Mouse (Mus musculus) midbrain, embryonic 13.5 days (tissue): Measurements from ENCODE around the gene Lifr. TPM values are rescaled to one million over a fixed set of nuclear protein-coding genes. Genes with fewer than 3 reads are reported as not detected.

ENCODE experiments used
- ATAC-seq: fragments of 200-750 bp; cut with Nextera tagmentation; 2 replicates; pipeline ENCODE4 v1.8.0; 2017; ENCODE audit warnings: mild to moderate bottlenecking, moderate TSS enrichment, moderate library complexity
- H3K27ac ChIP-seq: fragments of 300-500 bp; sonication (generic); 2 replicates; pipeline ENCODE4 v1.5.1; 2015; ENCODE audit warnings: inconsistent platforms, mild to moderate bottlenecking, moderate library complexity
- H3K27me3 ChIP-seq: fragments of 300-500 bp; sonication (generic); 2 replicates; pipeline ENCODE4 v1.6.1; 2015; ENCODE audit warnings: mild to moderate bottlenecking, inconsistent platforms
- H3K36me3 ChIP-seq: fragments of 300-500 bp; sonication (generic); 2 replicates; pipeline ENCODE4 v1.6.1; 2015; ENCODE audit warnings: mild to moderate bottlenecking, inconsistent platforms
- H3K4me1 ChIP-seq: fragments of 300-500 bp; sonication (generic); replicated peaks from 2 replicates; pipeline ENCODE4 v1.6.1; 2015; ENCODE audit warnings: inconsistent platforms
- H3K4me2 ChIP-seq: fragments of 300-500 bp; sonication (generic); replicated peaks from 2 replicates; pipeline ENCODE4 v1.6.1; 2015; ENCODE audit warnings: moderate library complexity, mild to moderate bottlenecking, inconsistent platforms
- H3K4me3 ChIP-seq: fragments of 300-500 bp; sonication (generic); replicated peaks from 2 replicates; pipeline ENCODE4 v1.5.1; 2015; ENCODE audit warnings: mild to moderate bottlenecking, inconsistent platforms
- H3K9ac ChIP-seq: fragments of 300-500 bp; sonication (generic); replicated peaks from 2 replicates; pipeline ENCODE4 v1.6.1; 2015; ENCODE audit warnings: mild to moderate bottlenecking, inconsistent platforms
- H3K9me3 ChIP-seq: fragments of 300-500 bp; sonication (generic); 2 replicates; pipeline ENCODE4 v1.6.1; 2016; ENCODE audit warnings: mild to moderate bottlenecking, inconsistent platforms
- WGBS: fragments of 180-500 bp; shearing (Covaris S2); methylation state at CpG from one replicate; pipeline ENCODE4 v1.1.7; 2015; 5-methylcytosine and 5-hydroxymethylcytosine counted together
- polyA plus RNA-seq: library from polyadenylated mRNA; unstranded; fragments of >200 nt; fragmentation: Nextera tagmentation; extraction: Ambion mirVana; gene quantifications from 2 replicates; pipeline ENCODE4 v1.2.1, GENCODE M21; 2015

Gene Lifr
- polyA plus RNA-seq, 1 experiment from 2014 or later = 8.2 TPM

DNA sequence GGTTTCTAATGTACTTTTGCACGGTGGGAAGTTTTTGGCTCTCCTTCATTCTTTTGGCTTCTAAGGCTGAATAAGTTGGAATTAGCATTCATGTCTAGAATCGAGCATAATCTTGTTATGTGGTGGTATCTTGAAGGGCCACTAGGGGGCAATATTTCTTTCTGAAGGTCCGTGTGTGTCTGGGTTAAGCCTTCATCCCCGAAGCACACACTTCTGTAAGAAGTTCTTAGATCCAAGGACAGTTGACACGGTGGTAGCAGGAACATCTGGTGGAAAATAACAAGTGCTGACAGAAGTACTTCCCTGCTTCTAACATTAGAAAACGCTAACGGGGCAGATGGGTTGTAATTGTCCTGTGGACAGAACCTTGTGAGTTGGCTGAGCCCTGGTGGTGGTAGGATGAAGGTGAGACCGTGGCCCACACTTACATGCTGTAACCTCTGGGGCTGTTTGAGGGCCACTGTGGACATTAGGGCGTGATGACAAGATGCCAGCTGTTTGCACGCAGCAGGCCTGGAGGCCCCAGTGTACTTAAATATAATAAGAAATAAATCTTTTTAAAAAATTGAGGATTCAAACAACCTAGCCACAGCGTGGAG, 44.1 kb downstream of the Lifr start:
- Histone ChIP-seq H3K9me3 (no peaks in the 10 kb centered on the region), H3K4me3 (no peak overlapping the region), H3K36me3 (no peaks in the 10 kb centered on the region), H3K27me3 (peaks cover 21% of the 10 kb centered on the region), H3K4me1 (peaks cover 19% of the 10 kb centered on the region), H3K27ac (no peak overlapping the region), H3K9ac (no peak overlapping the region), H3K4me2 (no peak overlapping the region)
- 55% methylated on average over 11 of the region's 11 CpGs for WGBS
- no peak for ATAC-seq

DNA sequence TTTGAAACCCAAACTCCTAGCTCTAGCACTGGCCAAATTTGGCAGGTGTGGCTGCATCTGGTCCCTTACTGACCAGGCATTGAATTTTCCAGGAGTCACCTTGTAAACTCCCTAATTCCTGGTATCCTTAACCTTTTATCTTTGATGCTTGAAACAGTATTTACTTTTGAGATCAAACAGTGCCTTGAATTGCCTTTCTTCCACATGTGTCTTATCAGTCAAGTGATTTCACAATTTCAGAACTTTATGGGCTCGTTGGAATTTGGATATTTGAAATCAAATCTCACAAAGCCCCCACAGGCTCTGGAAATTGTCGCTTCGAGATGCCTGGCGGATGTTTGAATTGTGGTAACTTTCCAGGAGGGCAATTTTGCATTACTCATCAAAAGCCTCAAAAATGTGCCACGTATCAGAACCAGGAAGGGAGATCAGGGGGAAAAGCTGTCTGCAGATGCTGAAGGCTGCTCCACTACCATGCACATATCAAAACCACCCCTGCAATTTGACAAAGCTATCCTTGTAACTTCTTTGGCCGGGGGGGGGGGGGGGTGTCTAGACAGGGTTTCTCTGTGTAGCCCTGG, 45.7 kb downstream of the Lifr start:
- Histone ChIP-seq H3K27me3 (peaks cover 14% of the 10 kb centered on the region), H3K27ac (no peak overlapping the region), H3K4me3 (no peak overlapping the region), H3K4me1 (peaks cover 5% of the 10 kb centered on the region), H3K4me2 (no peak overlapping the region), H3K9me3 (no peaks in the 10 kb centered on the region), H3K36me3 (no peaks in the 10 kb centered on the region), H3K9ac (no peak overlapping the region)
- no peak for ATAC-seq
- 88% methylated on average over 6 of the region's 6 CpGs for WGBS

DNA sequence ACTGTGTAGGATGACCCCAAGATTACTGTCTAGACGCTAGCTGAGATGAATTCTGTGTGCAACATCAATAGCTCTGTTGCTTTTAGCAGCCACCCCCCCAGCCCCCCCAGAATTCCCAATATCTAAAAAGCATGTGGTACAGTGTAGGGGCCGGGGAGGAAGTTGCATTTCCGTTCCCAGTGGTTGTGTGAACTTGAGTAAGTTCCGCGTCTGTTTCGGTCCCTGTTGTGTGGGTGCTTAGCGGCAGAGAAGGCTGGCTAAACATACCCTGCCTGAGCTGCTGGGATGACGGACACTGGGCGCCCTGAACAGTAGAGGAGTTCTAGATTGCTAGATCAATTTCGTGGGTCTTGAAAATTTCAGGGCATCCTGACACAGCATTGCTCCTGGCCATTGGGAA, 46.5 kb downstream of the Lifr start:
- H3K4me1 ChIP-seq = no peaks in the 10 kb centered on the region
- H3K27me3 ChIP-seq = 0 out of 2 replicates have a peak, but pooled peaks cover 6% of the 10 kb centered on the region
- no peak for ATAC-seq
- no peaks in the 10 kb centered on the region for H3K9me3 ChIP-seq
- no peak overlapping the region for H3K9ac ChIP-seq
- no peak overlapping the region for H3K4me3 ChIP-seq
- H3K36me3 ChIP-seq = no peaks in the 10 kb centered on the region
- WGBS = 94% methylated on average over 10 of the region's 10 CpGs
- H3K27ac ChIP-seq = no peak overlapping the region
- H3K4me2 ChIP-seq = no peak overlapping the region

DNA sequence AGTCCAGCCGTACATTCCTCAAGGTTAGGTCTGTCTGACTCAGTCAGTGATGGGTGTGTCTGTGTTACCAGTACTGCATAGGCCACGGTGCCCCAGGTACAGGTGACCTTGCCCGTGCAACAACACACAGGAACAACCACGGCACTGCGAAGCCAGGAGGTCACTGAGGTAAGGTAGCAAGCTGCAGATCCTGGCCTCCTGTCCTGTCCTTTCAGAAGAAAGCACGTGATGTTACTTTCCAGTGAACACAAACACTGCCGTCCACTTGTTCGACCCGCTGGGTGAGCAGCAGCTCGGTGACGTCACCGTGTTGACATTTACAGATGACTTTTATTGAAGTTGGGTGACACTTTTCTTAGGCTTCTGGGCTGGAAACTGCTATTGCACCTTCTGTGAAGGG, 47.2 kb downstream of the Lifr start:
- 92% methylated on average over 12 of the region's 12 CpGs for WGBS
- Histone ChIP-seq H3K9ac (no peak overlapping the region), H3K27me3 (0 out of 2 replicates have a peak, but pooled peaks cover 4% of the 10 kb centered on the region), H3K27ac (no peak overlapping the region), H3K36me3 (no peaks in the 10 kb centered on the region), H3K9me3 (no peaks in the 10 kb centered on the region), H3K4me3 (no peak overlapping the region), H3K4me1 (no peaks in the 10 kb centered on the region), H3K4me2 (no peak overlapping the region)
- ATAC-seq = no peak

DNA sequence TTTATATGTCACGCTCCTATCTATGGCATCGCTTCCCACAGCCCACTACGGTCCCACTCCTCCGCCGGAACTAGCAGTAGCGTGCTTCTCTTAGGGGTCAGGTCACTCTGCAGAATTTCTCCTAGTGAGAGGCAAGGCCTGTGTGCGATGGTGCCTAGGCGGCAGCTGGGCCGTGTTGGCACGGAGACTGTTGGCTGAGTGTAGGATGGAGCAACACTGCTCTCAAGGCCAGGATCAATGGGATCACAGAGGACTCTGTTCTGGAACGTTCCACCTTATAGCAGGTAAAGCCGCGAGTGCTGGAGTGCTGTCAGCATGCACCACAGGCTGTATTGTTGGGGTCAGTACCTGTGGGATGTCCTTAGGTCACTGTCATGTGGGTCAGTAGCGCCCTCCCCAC, 48.1 kb downstream of the Lifr start:
- Histone ChIP-seq H3K27me3 (no peaks in the 10 kb centered on the region), H3K9me3 (no peaks in the 10 kb centered on the region), H3K4me2 (no peak overlapping the region), H3K27ac (no peak overlapping the region), H3K4me3 (no peak overlapping the region), H3K9ac (no peak overlapping the region), H3K36me3 (no peaks in the 10 kb centered on the region), H3K4me1 (no peaks in the 10 kb centered on the region)
- no peak for ATAC-seq
- WGBS = 95% methylated on average over 14 of the region's 14 CpGs

DNA sequence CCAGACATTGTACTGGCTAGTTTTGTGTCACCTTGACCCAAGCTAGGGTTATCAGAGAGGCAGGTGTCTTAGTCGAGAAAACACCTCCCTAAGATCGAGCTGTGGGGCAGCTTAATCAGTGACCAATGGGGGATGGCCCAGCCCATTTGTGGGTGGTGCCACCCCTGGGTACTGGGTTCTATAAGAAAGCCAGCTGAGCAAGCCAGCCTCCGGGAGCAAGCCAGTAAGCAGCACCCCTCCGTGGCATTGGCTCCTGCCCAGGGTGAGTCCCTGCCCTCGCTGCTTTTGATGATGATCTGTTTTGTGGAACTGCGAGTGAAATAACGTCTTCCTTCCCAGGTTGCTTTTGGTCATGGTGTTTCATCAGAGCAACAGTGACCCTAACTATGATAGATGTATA, 49.9 kb downstream of the Lifr start:
- no peak for ATAC-seq

DNA sequence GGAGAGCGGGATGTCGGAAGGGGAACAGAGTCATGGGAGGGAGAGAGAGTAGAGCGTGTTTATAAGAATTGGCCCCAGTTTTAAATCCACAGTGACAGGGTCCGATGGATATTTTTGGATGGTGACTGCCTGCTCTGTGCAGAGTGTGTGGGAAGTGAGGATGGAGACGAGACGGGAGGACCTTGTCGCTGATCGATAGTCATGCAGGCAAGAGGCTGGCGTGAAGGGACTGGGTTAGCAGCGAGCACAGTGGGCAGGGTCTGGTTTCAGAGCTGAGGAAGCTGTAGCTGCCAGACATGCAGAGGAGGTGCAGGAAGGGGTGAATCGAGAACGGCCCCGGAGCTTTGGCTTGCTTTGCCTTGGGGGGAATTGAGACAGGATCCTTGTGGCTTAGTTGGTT, 50.8 kb downstream of the Lifr start:
- no peak for ATAC-seq
- H3K4me1 ChIP-seq = no peaks in the 10 kb centered on the region
- H3K36me3 ChIP-seq = no peaks in the 10 kb centered on the region
- H3K27ac ChIP-seq = no peak overlapping the region
- H3K4me2 ChIP-seq = no peak overlapping the region
- no peaks in the 10 kb centered on the region for H3K9me3 ChIP-seq
- H3K27me3 ChIP-seq = no peaks in the 10 kb centered on the region
- H3K4me3 ChIP-seq = no peak overlapping the region
- H3K9ac ChIP-seq = no peak overlapping the region
- 92% methylated on average over 13 of the region's 13 CpGs for WGBS

More for the DNA sequence above, 49.9 kb downstream of the Lifr start:
- H3K4me1 ChIP-seq = no peaks in the 10 kb centered on the region
- no peak overlapping the region for H3K9ac ChIP-seq
- H3K9me3 ChIP-seq = no peaks in the 10 kb centered on the region
- no peak overlapping the region for H3K27ac ChIP-seq
- no peak overlapping the region for H3K4me2 ChIP-seq
- H3K4me3 ChIP-seq = no peak overlapping the region
- 92% methylated on average over 7 of the region's 7 CpGs for WGBS
- H3K27me3 ChIP-seq = no peaks in the 10 kb centered on the region
- no peaks in the 10 kb centered on the region for H3K36me3 ChIP-seq

DNA sequence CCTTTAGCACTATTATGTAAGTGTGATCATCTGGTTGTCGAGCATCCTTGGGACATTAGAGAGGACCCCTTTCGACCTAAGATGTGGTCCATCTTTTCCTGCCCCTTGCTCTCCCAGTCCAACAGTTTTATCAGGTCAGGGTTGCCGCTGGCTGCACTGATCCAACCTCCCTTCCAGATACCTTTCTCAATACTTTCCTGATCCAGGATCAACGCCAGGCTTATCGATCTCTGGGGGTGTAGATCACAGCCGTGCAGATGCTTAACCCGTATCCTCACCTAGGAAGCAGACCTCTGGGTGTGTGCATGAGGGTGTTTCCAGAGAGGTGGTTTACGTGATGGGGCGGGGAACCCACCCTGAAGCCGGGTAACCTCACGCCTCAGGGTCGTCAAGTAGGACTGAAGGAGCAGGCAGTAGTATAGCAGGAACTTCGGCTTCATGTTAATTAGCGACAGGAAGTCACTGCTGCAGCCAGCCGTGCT, 53.3 kb downstream of the Lifr start:
- H3K27ac ChIP-seq = no peak overlapping the region
- no peak overlapping the region for H3K4me3 ChIP-seq
- no peak overlapping the region for H3K9ac ChIP-seq
- no peaks in the 10 kb centered on the region for H3K27me3 ChIP-seq
- 82% methylated on average over 15 of the region's 15 CpGs for WGBS
- ATAC-seq = no peak
- H3K9me3 ChIP-seq = no peaks in the 10 kb centered on the region
- no peak overlapping the region for H3K4me2 ChIP-seq
- no peaks in the 10 kb centered on the region for H3K4me1 ChIP-seq
- H3K36me3 ChIP-seq = no peaks in the 10 kb centered on the region

DNA sequence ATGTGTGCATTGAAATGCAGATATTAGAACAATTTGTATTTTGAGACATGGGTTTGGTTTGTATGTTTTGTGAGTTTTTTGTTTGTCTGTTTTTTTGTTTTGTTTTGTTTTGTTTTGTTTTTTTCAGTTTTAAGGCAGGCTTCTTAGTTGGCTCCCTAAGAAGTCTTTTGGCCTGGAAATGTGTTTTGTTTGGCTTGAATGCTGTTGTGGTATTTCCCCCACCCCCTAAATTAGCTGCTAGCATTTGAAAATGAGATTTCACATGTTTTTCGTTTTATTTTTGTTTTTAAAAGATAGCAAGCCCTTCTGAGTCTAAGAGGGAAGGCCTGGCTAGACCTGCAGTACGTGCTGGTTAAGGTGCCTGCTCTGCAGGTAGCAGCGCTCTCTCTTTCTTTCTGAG, 54.1 kb downstream of the Lifr start:
- no peak overlapping the region for H3K27ac ChIP-seq
- H3K9me3 ChIP-seq = no peaks in the 10 kb centered on the region
- no peaks in the 10 kb centered on the region for H3K36me3 ChIP-seq
- no peaks in the 10 kb centered on the region for H3K4me1 ChIP-seq
- H3K27me3 ChIP-seq = no peaks in the 10 kb centered on the region
- H3K9ac ChIP-seq = no peak overlapping the region
- ATAC-seq = no peak
- WGBS = 82% methylated on average over 3 of the region's 3 CpGs
- H3K4me2 ChIP-seq = no peak overlapping the region
- H3K4me3 ChIP-seq = no peak overlapping the region

DNA sequence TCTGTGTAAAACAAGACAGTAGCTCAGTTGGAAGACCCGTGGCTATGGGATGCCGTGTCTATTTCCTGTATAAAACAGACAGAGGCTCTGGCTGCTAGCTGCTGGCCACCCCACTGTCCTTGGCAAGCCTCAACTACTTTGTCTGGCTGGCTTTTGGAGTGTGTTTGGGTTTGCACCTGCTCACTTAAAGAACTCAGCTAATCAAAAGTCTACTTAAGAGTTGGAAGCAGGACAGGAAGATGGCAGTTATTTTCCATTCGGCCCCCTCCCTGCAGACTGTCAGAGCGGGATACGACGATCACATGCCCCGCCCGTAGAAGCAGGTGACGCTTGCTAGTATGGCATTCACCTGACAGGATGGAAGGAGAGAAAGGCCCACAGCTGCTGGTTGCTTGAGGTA, 54.5 kb downstream of the Lifr start:
- no peaks in the 10 kb centered on the region for H3K4me1 ChIP-seq
- 90% methylated on average over 9 of the region's 9 CpGs for WGBS
- no peaks in the 10 kb centered on the region for H3K36me3 ChIP-seq
- no peak overlapping the region for H3K4me3 ChIP-seq
- no peak overlapping the region for H3K27ac ChIP-seq
- no peak overlapping the region for H3K9ac ChIP-seq
- no peaks in the 10 kb centered on the region for H3K27me3 ChIP-seq
- ATAC-seq = 0 out of 2 replicates have a peak, but pooled peaks have one; percentile 35
- H3K4me2 ChIP-seq = no peak overlapping the region
- H3K9me3 ChIP-seq = no peaks in the 10 kb centered on the region

DNA sequence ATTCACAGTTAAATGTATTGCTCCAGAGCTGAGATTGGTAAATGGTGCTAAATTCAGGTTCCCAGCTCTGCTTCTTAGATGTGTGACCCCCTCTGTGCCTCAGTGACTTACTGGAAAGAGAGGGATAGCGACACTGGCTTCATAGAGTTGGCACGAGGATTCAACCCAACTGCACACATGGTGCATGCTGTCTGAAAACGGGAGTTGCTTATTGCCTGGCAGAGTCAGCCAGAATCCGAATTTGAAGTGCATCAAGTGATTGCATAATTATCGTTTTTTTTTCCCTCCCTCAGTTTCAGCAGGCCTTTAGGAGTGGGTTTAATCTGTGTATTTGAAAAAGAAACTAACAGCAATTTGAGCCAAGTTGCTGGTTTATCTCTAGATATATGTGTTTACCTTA, 55.1 kb downstream of the Lifr start:
- Histone ChIP-seq H3K27me3 (no peaks in the 10 kb centered on the region), H3K4me2 (no peak overlapping the region), H3K4me3 (no peak overlapping the region), H3K36me3 (no peaks in the 10 kb centered on the region), H3K9me3 (no peaks in the 10 kb centered on the region), H3K9ac (no peak overlapping the region), H3K27ac (no peak overlapping the region), H3K4me1 (no peaks in the 10 kb centered on the region)
- no peak for ATAC-seq
- 77% methylated on average over 5 of the region's 5 CpGs for WGBS

DNA sequence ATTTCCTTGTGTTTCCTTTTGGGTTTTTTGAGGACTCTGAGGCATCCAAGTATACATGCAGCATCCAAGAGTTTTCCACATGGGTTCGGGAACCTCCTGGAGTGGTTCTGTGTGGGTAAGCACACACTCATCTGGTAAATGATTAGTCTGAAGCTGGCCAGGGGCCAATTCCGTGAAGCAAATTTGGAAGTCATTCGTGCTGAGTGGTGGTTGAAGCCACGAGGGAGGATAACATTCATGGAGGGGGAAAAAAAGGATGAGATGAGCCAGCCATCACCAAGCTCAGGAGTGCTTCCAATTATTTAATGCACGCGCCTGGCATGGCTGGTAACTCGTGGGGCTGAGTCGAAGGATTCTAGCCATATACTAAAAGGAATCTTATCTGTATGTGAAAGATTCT, 56.1 kb downstream of the Lifr start:
- Histone ChIP-seq H3K9me3 (no peaks in the 10 kb centered on the region), H3K27ac (no peak overlapping the region), H3K9ac (no peak overlapping the region), H3K4me2 (no peak overlapping the region), H3K36me3 (no peaks in the 10 kb centered on the region), H3K27me3 (no peaks in the 10 kb centered on the region), H3K4me1 (no peaks in the 10 kb centered on the region), H3K4me3 (no peak overlapping the region)
- 80% methylated on average over 8 of the region's 8 CpGs for WGBS
- ATAC-seq = no peak

DNA sequence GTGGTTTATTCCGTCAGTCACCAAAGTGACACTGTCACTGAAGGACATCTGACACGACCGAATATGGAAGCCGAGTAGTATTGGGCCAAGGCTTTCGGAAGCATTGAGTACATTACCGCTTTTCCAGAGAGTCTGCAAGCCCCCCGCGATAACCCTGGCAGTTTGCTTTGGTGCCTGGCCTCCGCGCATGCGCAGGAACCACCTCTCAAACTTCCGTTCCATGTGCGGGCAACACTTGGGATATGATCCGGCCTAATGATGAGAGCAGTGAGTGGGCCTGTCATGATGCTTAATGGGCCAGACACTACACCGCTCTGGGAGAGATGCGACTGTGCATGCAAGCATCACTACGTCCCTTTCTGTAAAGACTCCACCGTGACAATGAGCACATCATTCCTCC, 59.4 kb downstream of the Lifr start:
- Histone ChIP-seq H3K27ac (no peak overlapping the region), H3K9me3 (no peaks in the 10 kb centered on the region), H3K4me2 (no peak overlapping the region), H3K9ac (no peak overlapping the region), H3K27me3 (no peaks in the 10 kb centered on the region), H3K36me3 (no peaks in the 10 kb centered on the region), H3K4me3 (no peak overlapping the region), H3K4me1 (peaks cover 6% of the 10 kb centered on the region)
- ATAC-seq = no peak
- WGBS = 93% methylated on average over 18 of the region's 18 CpGs
